Mouse (Mus musculus): Measurements from ENCODE around the gene Klk1b26. TPM values are rescaled to one million over a fixed set of nuclear protein-coding genes. Genes with fewer than 3 reads are reported as not detected.
"Not testable (repeated sequence)": the region's sequence is repeated elsewhere in the genome, so short reads cannot be mapped to it uniquely, and the experiment has no call there.

Gene Klk1b26
- total RNA-seq, 1 experiment: not detected

DNA sequence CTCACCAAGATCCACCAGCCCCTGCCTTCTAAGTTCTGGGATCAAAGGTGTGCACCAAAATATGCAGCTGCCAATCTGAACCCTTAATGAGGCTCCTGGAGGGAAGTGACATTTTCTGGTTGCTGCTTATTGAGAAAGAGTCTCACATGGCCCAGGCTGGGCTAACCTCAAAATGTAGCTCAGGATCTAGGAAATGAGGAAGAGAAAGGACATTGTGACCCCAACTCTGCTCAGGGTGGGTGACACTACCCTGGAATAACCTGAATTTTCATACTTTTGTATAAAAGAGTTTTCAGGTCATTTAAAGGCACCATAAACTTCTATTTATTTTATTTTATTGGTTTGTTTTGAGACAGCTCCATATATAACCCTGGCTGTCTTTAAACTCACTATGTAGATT lies 26.3 kb upstream of the Klk1b26 start:
- in situ Hi-C loops (cut with MboI; ENCODE audit: low sequenced_read_pairs in 2 of 2, unreplicated experiment in 2 of 2): no loop called here

DNA sequence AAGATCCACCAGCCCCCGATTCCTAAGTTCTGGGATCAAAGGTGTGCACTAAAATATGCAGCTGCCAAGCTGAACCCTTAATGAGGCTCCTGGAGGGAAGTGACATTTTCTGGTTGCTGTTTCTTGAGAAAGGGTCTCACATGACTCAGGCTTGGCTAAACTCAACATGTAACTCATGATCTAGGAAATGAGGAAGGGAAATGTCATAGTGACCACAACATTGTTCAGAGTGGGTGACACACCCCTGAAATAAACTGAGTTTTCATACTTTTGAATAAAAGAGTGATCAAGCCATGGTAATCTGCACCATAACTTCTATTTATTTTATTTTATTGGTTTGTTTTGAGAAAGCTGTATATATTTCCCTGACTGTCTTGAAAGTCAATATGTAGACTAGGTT lies 17.1 kb upstream of the Klk1b26 start:
- H3K9ac ChIP-seq (ENCODE audit: insufficient read depth, low read depth, low read length, poor library complexity, severe bottlenecking); H3K27ac ChIP-seq (ENCODE audit: insufficient read depth, low read depth, low read length, poor library complexity, severe bottlenecking); in situ Hi-C loops (cut with MboI; ENCODE audit: low sequenced_read_pairs in 2 of 2, unreplicated experiment in 2 of 2); H3K4me1 ChIP-seq (ENCODE audit: control insufficient read depth in 2 of 2, insufficient read depth in 2 of 2, low read length in 2 of 2, poor library complexity in 1 of 2); H3K9me3 ChIP-seq (ENCODE audit: control insufficient read depth, insufficient read depth, low read depth, low read length); H3K4me3 ChIP-seq (ENCODE audit: insufficient read depth in 1 of 2, low read depth in 1 of 2, low read length in 2 of 2, poor library complexity in 1 of 2, severe bottlenecking in 1 of 2); H3K36me3 ChIP-seq (ENCODE audit: control insufficient read depth, insufficient read depth, low read length, poor library complexity, severe bottlenecking); DNase-seq (ENCODE audit: low read depth, low spot score): not testable (repeated sequence)

More for the DNA sequence above, 26.3 kb upstream of the Klk1b26 start:
- Histone ChIP-seq H3K27ac (ENCODE audit: insufficient read depth, low read depth, low read length, poor library complexity, severe bottlenecking) (no peak overlapping the region), H3K4me3 (ENCODE audit: insufficient read depth in 1 of 2, low read depth in 1 of 2, low read length in 2 of 2, poor library complexity in 1 of 2, severe bottlenecking in 1 of 2) (no peak overlapping the region), H3K4me1 (ENCODE audit: control insufficient read depth in 2 of 2, insufficient read depth in 2 of 2, low read length in 2 of 2, poor library complexity in 1 of 2) (peaks cover 0 to 2% of the 10 kb centered on the region in 2 experiments; a peak in 1 of 4 replicates), H3K9ac (ENCODE audit: insufficient read depth, low read depth, low read length, poor library complexity, severe bottlenecking) (no peak overlapping the region), H3K36me3 (ENCODE audit: control insufficient read depth, insufficient read depth, low read length, poor library complexity, severe bottlenecking) (no peaks in the 10 kb centered on the region), H3K9me3 (ENCODE audit: control insufficient read depth, insufficient read depth, low read depth, low read length) (no peaks in the 10 kb centered on the region)
- TF ChIP-seq MAFK (IDR thresholded peaks at IDR 0.05; ENCODE audit: insufficient read depth, low read depth, low read length) (no peak), ZC3H11A (IDR thresholded peaks at IDR 0.05; ENCODE audit: borderline replicate concordance, low read depth, low read length) (no peak), ZNF384 (IDR thresholded peaks at IDR 0.05; ENCODE audit: low read depth, low read length) (no peak)
- no peak for DNase-seq (ENCODE audit: low read depth, low spot score)

DNA sequence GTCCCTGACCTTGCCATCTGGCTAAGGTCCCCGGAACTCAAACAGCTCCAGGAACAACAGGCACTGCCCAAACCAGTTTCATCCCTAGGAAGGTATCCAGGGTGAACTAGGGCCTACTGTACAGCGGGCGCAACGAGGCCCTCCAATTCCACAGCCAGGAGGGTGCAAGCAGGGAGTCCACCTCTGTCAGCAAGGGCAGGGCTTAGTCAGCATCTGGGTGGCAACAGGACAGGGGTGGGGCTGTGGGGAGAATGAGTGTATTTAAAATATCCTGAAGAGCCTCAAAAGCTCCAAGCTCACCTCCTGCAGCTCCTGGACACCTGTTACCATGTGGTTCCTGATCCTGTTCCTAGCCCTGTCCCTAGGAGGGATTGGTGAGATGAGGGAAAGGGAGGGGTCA lies 16.4 kb upstream of the Klk1b26 start, which contains the start of gene Klk1b11:
Gene Klk1b11, plus strand, starts transcription at position 301 of the 400 bp plus-strand sequence.
- in situ Hi-C loops (cut with MboI; ENCODE audit: low sequenced_read_pairs in 2 of 2, unreplicated experiment in 2 of 2); H3K4me3 ChIP-seq (ENCODE audit: insufficient read depth in 1 of 2, low read depth in 1 of 2, low read length in 2 of 2, poor library complexity in 1 of 2, severe bottlenecking in 1 of 2); H3K9me3 ChIP-seq (ENCODE audit: control insufficient read depth, insufficient read depth, low read depth, low read length); H3K9ac ChIP-seq (ENCODE audit: insufficient read depth, low read depth, low read length, poor library complexity, severe bottlenecking); H3K27ac ChIP-seq (ENCODE audit: insufficient read depth, low read depth, low read length, poor library complexity, severe bottlenecking); H3K36me3 ChIP-seq (ENCODE audit: control insufficient read depth, insufficient read depth, low read length, poor library complexity, severe bottlenecking); H3K4me1 ChIP-seq (ENCODE audit: control insufficient read depth in 2 of 2, insufficient read depth in 2 of 2, low read length in 2 of 2, poor library complexity in 1 of 2); DNase-seq (ENCODE audit: low read depth, low spot score): not testable (repeated sequence)

DNA sequence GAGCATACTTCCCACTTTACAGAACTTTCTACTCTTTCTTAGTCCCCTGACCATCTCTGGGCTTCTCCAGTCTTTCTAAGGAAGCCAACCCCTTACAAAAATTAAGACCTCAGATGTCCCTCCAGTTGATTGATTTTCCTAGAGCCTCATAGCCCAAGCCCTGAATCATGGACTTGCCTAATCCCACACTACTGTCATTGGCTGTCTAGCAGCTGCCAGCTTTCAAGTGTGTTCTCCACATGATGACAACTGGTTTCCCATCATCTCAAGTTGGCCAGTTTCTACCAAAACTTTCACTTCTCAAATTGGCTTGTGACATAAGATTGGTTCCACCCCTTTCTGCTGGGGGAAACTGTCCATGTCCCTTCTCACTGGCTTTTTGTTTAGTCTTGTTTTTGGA lies 7.1 kb upstream of the Klk1b26 start:
- in situ Hi-C loops (cut with MboI; ENCODE audit: low sequenced_read_pairs in 2 of 2, unreplicated experiment in 2 of 2): no loop called here

DNA sequence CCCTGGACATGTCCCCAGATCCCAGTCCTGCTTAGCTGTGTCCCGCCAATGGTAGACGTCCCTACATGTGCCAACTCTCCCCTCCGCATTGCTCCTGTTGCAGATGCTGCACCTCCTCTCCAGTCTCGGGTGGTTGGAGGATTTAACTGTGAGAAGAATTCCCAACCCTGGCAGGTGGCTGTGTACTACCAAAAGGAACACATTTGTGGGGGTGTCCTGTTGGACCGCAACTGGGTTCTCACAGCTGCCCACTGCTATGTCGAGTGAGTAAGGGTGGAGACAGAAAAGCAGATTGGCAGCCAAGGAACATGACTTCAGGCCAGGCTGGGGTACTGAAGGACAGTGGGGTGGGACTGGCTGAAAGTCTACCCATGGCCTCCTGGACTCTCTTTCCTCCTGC lies 2.7 kb downstream of the Klk1b26 start:
- not testable (repeated sequence) for H3K36me3 ChIP-seq (ENCODE audit: control insufficient read depth, insufficient read depth, low read length, poor library complexity, severe bottlenecking); H3K4me3 ChIP-seq (ENCODE audit: insufficient read depth in 1 of 2, low read depth in 1 of 2, low read length in 2 of 2, poor library complexity in 1 of 2, severe bottlenecking in 1 of 2); H3K4me1 ChIP-seq (ENCODE audit: control insufficient read depth in 2 of 2, insufficient read depth in 2 of 2, low read length in 2 of 2, poor library complexity in 1 of 2); H3K9me3 ChIP-seq (ENCODE audit: control insufficient read depth, insufficient read depth, low read depth, low read length); H3K9ac ChIP-seq (ENCODE audit: insufficient read depth, low read depth, low read length, poor library complexity, severe bottlenecking); DNase-seq (ENCODE audit: low read depth, low spot score); H3K27ac ChIP-seq (ENCODE audit: insufficient read depth, low read depth, low read length, poor library complexity, severe bottlenecking)
- in situ Hi-C loops (cut with MboI; ENCODE audit: low sequenced_read_pairs in 2 of 2, unreplicated experiment in 2 of 2): loop anchor here in 1 of 2 experiments (5.0 kb wide), 1 partner anchor 203 kb away; the partner anchor contains the start of gene Klk1b5

More for the DNA sequence above, 7.1 kb upstream of the Klk1b26 start:
- no peak overlapping the region for H3K27ac ChIP-seq (ENCODE audit: insufficient read depth, low read depth, low read length, poor library complexity, severe bottlenecking)
- H3K36me3 ChIP-seq (ENCODE audit: control insufficient read depth, insufficient read depth, low read length, poor library complexity, severe bottlenecking): no peaks in the 10 kb centered on the region
- no peaks in the 10 kb centered on the region for H3K4me1 ChIP-seq (ENCODE audit: control insufficient read depth in 2 of 2, insufficient read depth in 2 of 2, low read length in 2 of 2, poor library complexity in 1 of 2)
- TF ChIP-seq ZNF384 (IDR thresholded peaks at IDR 0.05; ENCODE audit: low read depth, low read length): no peak
- no peak for TF ChIP-seq CHD2 (IDR thresholded peaks at IDR 0.05; ENCODE audit: low read depth, low read length)
- no peak for TF ChIP-seq HCFC1 (IDR thresholded peaks at IDR 0.05; ENCODE audit: borderline replicate concordance, insufficient read depth, low read length)
- no peak for TF ChIP-seq ZC3H11A (IDR thresholded peaks at IDR 0.05; ENCODE audit: borderline replicate concordance, low read depth, low read length)
- TF ChIP-seq MAFK (IDR thresholded peaks at IDR 0.05; ENCODE audit: insufficient read depth, low read depth, low read length): no peak
- H3K9ac ChIP-seq (ENCODE audit: insufficient read depth, low read depth, low read length, poor library complexity, severe bottlenecking): no peak overlapping the region
- H3K4me3 ChIP-seq (ENCODE audit: insufficient read depth in 1 of 2, low read depth in 1 of 2, low read length in 2 of 2, poor library complexity in 1 of 2, severe bottlenecking in 1 of 2): no peak overlapping the region
- H3K9me3 ChIP-seq (ENCODE audit: control insufficient read depth, insufficient read depth, low read depth, low read length): no peaks in the 10 kb centered on the region
- DNase-seq (ENCODE audit: low read depth, low spot score): no peak

Measured in ES-E14 (cell line).